Mouse (Mus musculus) hindbrain, postnatal 0 days (tissue): ENCODE data around the gene Akap7. TPM values are rescaled to one million over a fixed set of nuclear protein-coding genes. Genes with fewer than 3 reads are reported as not detected.

ENCODE experiments used
- ATAC-seq: fragments of 200-750 bp; cut with Nextera tagmentation; 2 replicates; pipeline ENCODE4 v1.8.0; 2017; ENCODE audit warnings: mild to moderate bottlenecking, moderate TSS enrichment, moderate library complexity
- DNase-seq: peaks from one replicate; pipeline ENCODE4 v3.0.0-alpha.2; 2015; ENCODE audit warnings: low spot score
- H3K27ac ChIP-seq: fragments of 300-500 bp; sonication (generic); 2 replicates; pipeline ENCODE4 v1.5.1; 2014; ENCODE audit warnings: mild to moderate bottlenecking
- H3K27me3 ChIP-seq: fragments of 300-500 bp; sonication (generic); 2 replicates; pipeline ENCODE4 v1.6.1; 2014; ENCODE audit warnings: low read length, mixed read lengths; ENCODE audit not compliant: insufficient read depth
- H3K36me3 ChIP-seq: fragments of 300-500 bp; sonication (generic); 2 replicates; pipeline ENCODE4 v1.6.1; 2014; ENCODE audit warnings: low read length, mixed read lengths; ENCODE audit not compliant: insufficient read depth
- H3K4me1 ChIP-seq: fragments of 300-500 bp; sonication (generic); 2 replicates; pipeline ENCODE4 v1.6.1; 2014; ENCODE audit warnings: antibody characterized with exemption, low read length, mixed read lengths; ENCODE audit not compliant: insufficient read depth
- H3K4me2 ChIP-seq: fragments of 300-500 bp; sonication (generic); 2 replicates; pipeline ENCODE4 v1.6.1; 2014; ENCODE audit warnings: low read depth, mild to moderate bottlenecking, low read length, moderate library complexity, mixed read lengths
- H3K4me3 ChIP-seq: fragments of 300-500 bp; sonication (generic); 2 replicates; pipeline ENCODE4 v1.5.1; 2014; ENCODE audit warnings: low read length
- H3K9ac ChIP-seq: fragments of 300-500 bp; sonication (generic); replicated peaks from 2 replicates; pipeline ENCODE4 v1.6.1; 2014; ENCODE audit warnings: mild to moderate bottlenecking, low read length, moderate library complexity, mixed read lengths
- H3K9me3 ChIP-seq: fragments of 300-500 bp; sonication (generic); 2 replicates; pipeline ENCODE4 v1.6.1; 2016; ENCODE audit warnings: low read length, mixed read lengths
- CTCF ChIP-seq: IDR thresholded peaks from 2 replicates; pipeline ENCODE4 v1.5.1; 2016; ENCODE audit warnings: antibody characterized with exemption, control low read depth, low read depth
- WGBS: fragments of 180-500 bp; shearing (Covaris S2); extraction: QIAGEN DNeasy Blood & Tissue Kit; methylation state at CpG from one replicate; pipeline ENCODE4 v1.1.7; 2014; 5-methylcytosine and 5-hydroxymethylcytosine counted together
- polyA plus RNA-seq: library from polyadenylated mRNA; unstranded; fragments of >200 nt; fragmentation: Nextera tagmentation; extraction: Ambion mirVana; gene quantifications from 2 replicates; pipeline ENCODE4 v1.2.1, GENCODE M21; 2015
- total RNA-seq: library from RNA; depleted of rRNA; stranded (reverse); fragments of >200 nt; gene quantifications from 2 replicates; pipeline ENCODE4 v1.2.3, GENCODE M21; 2014

The Akap7 gene
- total and polyA plus RNA-seq, 2 experiments from 2014 or later = 78.0 to 84.0 TPM

GRCm38 (mm10) chr10:25275492-25275891 is 32.2 kb downstream of the Akap7 start:
- Histone ChIP-seq H3K27me3 (no peaks in the 10 kb centered on the region), H3K36me3 (no peaks in the 10 kb centered on the region), H3K9ac (no peak overlapping the region), H3K4me2 (no peak overlapping the region), H3K9me3 (no peaks in the 10 kb centered on the region), H3K4me3 (no peak overlapping the region), H3K4me1 (no peaks in the 10 kb centered on the region), H3K27ac (no peak overlapping the region)
- TF ChIP-seq CTCF = no peak
- no peak for ATAC-seq
- WGBS = 78% methylated on average over 7 of the region's 7 CpGs
- DNase-seq = no peak

GRCm38 (mm10) chr10:25274621-25275330 is 32.9 kb downstream of the Akap7 start:
- no peak overlapping the region for H3K4me2 ChIP-seq
- no peak overlapping the region for H3K9ac ChIP-seq
- no peak overlapping the region for H3K4me3 ChIP-seq
- no peaks in the 10 kb centered on the region for H3K27me3 ChIP-seq
- DNase-seq (no peak), ATAC-seq (no peak)
- H3K27ac ChIP-seq = no peak overlapping the region
- TF ChIP-seq CTCF = no peak
- 91% methylated on average over 26 of the region's 26 CpGs for WGBS
- no peaks in the 10 kb centered on the region for H3K4me1 ChIP-seq
- H3K9me3 ChIP-seq = no peaks in the 10 kb centered on the region
- H3K36me3 ChIP-seq = no peaks in the 10 kb centered on the region

GRCm38 (mm10) chr10:25273731-25274130 is 33.9 kb downstream of the Akap7 start:
- no peak for DNase-seq
- no peaks in the 10 kb centered on the region for H3K36me3 ChIP-seq
- 65% methylated on average over 1 of the region's 1 CpGs for WGBS
- no peaks in the 10 kb centered on the region for H3K27me3 ChIP-seq
- no peaks in the 10 kb centered on the region for H3K4me1 ChIP-seq
- no peak for ATAC-seq
- H3K4me2 ChIP-seq = no peak overlapping the region
- TF ChIP-seq CTCF = no peak
- H3K27ac ChIP-seq = no peak overlapping the region
- H3K4me3 ChIP-seq = no peak overlapping the region
- no peak overlapping the region for H3K9ac ChIP-seq
- no peaks in the 10 kb centered on the region for H3K9me3 ChIP-seq

- Histone ChIP-seq H3K27me3 (no peaks in the 10 kb centered on the region), H3K9me3 (no peaks in the 10 kb centered on the region), H3K27ac (no peak overlapping the region), H3K4me3 (no peak overlapping the region), H3K36me3 (no peaks in the 10 kb centered on the region), H3K4me2 (no peak overlapping the region), H3K4me1 (no peaks in the 10 kb centered on the region), H3K9ac (no peak overlapping the region)
- no peak for TF ChIP-seq CTCF
- DNase-seq = no peak
- ATAC-seq = no peak
- WGBS = 88% methylated on average over 2 of the region's 2 CpGs
These were observed 35.9 kb downstream of the Akap7 start for GRCm38 (mm10) chr10:25271756-25272155.

GRCm38 (mm10) chr10:25271207-25271606 is 36.5 kb downstream of the Akap7 start:
- Histone ChIP-seq H3K36me3 (no peaks in the 10 kb centered on the region), H3K4me3 (no peak overlapping the region), H3K9me3 (no peaks in the 10 kb centered on the region), H3K27me3 (no peaks in the 10 kb centered on the region), H3K27ac (no peak overlapping the region), H3K4me1 (no peaks in the 10 kb centered on the region), H3K4me2 (no peak overlapping the region), H3K9ac (no peak overlapping the region)
- 87% methylated on average over 8 of the region's 8 CpGs for WGBS
- ATAC-seq (no peak), DNase-seq (no peak)
- no peak for TF ChIP-seq CTCF

- Histone ChIP-seq H3K36me3 (no peaks in the 10 kb centered on the region), H3K4me2 (no peak overlapping the region), H3K27me3 (no peaks in the 10 kb centered on the region), H3K9me3 (no peaks in the 10 kb centered on the region), H3K4me3 (no peak overlapping the region), H3K27ac (no peak overlapping the region), H3K9ac (no peak overlapping the region), H3K4me1 (no peaks in the 10 kb centered on the region)
- peak; percentile 71 for TF ChIP-seq CTCF
- peak; percentile 88 for DNase-seq
- 48% methylated on average over 18 of the region's 18 CpGs for WGBS
- peak; percentile 84 for ATAC-seq
These were observed 39.0 kb downstream of the Akap7 start for GRCm38 (mm10) chr10:25268476-25269351.
